Mouse (Mus musculus) heart, adult 8-10 months (tissue): ENCODE measurements around the gene Rpn1. TPM values are rescaled to one million over a fixed set of nuclear protein-coding genes. Genes with fewer than 3 reads are reported as not detected.

Source experiments
- DNase-seq: peaks from one replicate; pipeline ENCODE4 v3.0.0; 2022; ENCODE audit warnings: low spot score
- total RNA-seq, 4 experiments: library from RNA; stranded (reverse); gene quantifications; 2 replicates each; pipeline ENCODE4 v1.2.4; 2022

Gene Rpn1
- 100 to 1,000 TPM in 3 of 4 experiments, 10 to 100 TPM in 1; 92.5 to 117 (median 111) TPM for total RNA-seq

GRCm38 (mm10) chr6:88084278-88085151 is at the start of gene Rpn1:
TSS of gene Rpn1 (plus strand) at chr6:88084482.
- DNase-seq, result peak; percentile 97

GRCm38 (mm10) chr6:88037471-88038045 is 46.7 kb upstream of the Rpn1 start:
- no peak for DNase-seq

GRCm38 (mm10) chr6:88039426-88039825 is 44.9 kb upstream of the Rpn1 start:
- no peak for DNase-seq

- DNase-seq, result no peak
These were observed 43.1 kb upstream of the Rpn1 start for GRCm38 (mm10) chr6:88041221-88041620.

DNA sequence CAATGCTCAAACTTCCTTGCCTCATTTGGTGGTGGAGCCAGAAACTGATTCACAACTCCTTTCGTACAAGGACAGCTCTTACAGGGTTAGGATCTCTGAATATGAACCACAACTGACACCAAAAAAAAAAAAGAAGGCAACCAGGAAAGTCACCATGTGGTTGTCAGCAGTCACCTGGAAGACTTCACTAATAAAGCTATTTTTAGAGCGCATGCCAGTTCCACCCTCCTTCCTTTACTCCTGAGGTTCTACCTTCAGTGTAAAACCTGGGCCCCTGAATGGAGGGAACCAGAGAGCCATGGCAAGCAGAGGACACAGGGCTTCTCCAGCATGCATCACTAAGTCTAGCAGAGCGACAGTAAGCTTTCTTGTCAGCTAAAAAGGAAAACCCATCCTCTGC is 41.9 kb upstream of the Rpn1 start:
- no peak for DNase-seq

DNA sequence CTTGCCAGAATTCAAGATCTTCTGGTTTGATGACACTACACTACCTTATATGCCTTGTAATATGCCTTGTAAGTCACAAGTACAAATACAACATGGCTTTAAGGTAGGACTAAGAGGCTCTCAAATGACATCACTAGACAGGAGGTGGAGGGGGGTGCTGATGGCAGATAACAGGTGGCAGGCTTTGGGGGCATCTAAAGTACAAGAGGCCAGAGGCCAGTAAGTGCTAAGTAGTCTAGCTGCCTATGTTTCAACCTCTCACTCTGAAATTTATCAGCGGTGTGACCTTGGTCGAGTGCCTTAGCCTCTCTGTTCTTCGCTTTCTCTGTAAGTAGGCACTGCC is 40.1 kb upstream of the Rpn1 start:
- DNase-seq, result no peak

GRCm38 (mm10) chr6:88044577-88045405 is 39.5 kb upstream of the Rpn1 start, which contains the start of gene Rab7:
TSS of gene Rab7 (minus strand) at chr6:88045270.
- DNase-seq, result peak; percentile 96

DNA sequence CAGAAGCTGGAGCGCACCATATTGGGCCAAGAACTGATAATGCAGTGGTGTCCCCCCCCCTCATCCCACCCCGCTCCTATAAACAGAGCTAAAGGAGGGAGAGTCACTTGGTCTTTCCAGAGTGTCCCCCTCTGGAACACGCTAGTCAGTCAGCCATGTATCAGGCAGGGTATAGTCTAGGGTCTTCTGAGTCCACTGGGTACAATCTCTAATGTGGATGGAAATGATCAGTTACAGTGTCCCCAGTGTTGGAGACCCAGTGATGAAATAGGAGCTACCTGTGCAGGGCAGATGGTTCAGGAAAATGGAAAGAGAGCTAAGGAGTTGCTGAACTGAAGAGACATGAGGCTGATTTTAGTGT is 38.9 kb upstream of the Rpn1 start:
- no peak for DNase-seq

GRCm38 (mm10) chr6:88047853-88048252 is 36.4 kb upstream of the Rpn1 start:
- DNase-seq, result no peak

DNA sequence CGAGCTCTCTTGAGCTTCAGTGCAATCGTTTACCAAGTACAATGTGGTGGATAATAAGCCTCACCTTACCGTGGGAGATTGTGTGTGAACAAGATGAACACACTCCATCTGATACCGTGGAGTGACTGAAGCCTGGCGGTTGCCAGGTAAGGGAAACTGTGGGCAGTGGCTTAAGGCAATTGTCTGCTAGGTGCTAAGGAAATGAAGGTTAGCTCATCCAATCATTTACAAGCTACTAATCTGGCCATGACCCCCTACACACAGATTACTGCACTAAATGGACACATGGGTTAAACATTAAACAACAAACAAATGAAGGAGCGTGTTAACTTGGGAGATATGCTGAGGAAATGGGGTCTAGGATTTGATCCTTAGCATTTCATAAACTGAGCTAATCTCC is 35.3 kb upstream of the Rpn1 start:
- no peak for DNase-seq

DNA sequence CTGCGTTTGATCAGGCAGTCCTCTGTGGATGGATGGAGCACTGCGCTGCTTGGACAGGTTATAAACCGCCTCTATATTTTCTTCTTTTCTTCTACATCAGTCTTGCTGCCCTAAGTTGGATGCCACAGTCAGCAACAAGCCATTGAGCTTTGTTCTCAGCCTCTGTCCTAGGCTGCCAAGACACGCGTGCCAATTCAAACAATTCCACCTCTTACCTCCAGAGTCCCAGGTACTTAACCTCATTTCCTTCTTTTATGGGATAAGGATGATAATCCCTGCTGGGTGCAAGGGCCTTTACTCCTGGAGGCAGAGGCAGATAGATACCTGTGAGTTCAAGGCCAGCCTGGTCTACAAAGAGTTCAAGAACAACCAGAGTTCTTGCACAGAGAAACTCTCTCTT is 33.1 kb upstream of the Rpn1 start:
- DNase-seq, result no peak

GRCm38 (mm10) chr6:88053228-88054080 is 30.8 kb upstream of the Rpn1 start:
- DNase-seq, result no peak

GRCm38 (mm10) chr6:88054081-88054835 is 30.0 kb upstream of the Rpn1 start:
- DNase-seq, result no peak

- no peak for DNase-seq
These were observed 28.6 kb upstream of the Rpn1 start for GRCm38 (mm10) chr6:88055663-88056062.

- no peak for DNase-seq
These were observed 27.4 kb upstream of the Rpn1 start for GRCm38 (mm10) chr6:88056866-88057265.

- DNase-seq, result no peak
These were observed 24.4 kb upstream of the Rpn1 start for GRCm38 (mm10) chr6:88059903-88060302.

DNA sequence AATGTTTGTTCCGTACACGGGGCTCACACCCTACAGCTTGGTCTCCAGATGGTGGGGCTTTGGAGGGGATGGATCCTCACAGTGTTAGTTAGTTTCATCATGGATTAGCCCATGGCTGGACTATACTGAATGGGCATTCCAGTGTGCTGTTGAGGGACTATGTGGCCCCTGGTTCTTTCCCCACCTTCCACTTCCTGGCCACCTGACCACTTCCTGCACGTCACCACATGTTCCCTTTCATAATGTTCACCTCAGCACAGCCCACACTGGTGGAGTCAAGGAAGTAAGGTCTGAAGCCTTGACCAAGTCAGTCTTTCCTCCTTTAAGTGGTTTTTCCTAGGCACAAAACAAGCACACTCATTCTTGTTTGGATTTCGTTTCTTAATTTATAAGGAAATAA is 23.7 kb upstream of the Rpn1 start:
- no peak for DNase-seq

GRCm38 (mm10) chr6:88061406-88061805 is 22.9 kb upstream of the Rpn1 start:
- DNase-seq, result no peak

GRCm38 (mm10) chr6:88062398-88062797 is 21.9 kb upstream of the Rpn1 start:
- DNase-seq, result no peak

DNA sequence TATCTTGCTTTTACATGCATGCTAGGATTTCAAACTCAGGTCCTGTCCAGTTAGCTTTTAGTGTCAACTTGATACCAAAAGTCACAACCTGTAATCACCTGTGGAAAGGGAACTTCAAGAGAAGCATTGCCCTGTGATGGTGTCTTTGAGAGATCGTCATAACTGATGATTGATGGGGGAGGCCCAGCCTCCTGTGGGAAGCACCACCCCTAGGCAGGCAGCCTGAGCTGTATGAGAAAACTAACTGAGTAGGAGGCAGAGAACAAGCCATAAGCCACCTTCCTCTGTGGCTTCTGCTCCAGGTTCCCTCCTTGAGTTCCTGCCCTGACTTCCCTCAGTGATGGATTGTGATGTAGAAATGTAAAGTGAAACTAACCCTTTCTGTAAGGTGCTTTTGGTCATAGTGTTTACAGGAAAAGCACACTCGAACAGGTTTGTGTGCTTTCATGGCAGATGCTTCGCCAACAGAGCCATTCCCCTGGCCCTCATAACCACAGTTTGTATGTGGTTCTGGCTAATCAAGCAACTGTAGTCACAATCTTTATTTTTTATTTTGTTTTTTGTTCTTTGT is 20.1 kb upstream of the Rpn1 start:
- no peak for DNase-seq
